Mouse (Mus musculus) hindbrain, postnatal 0 days (tissue): ENCODE measurements around the gene Kif14. TPM values are rescaled to one million over a fixed set of nuclear protein-coding genes. Genes with fewer than 3 reads are reported as not detected.

ENCODE experiments used
- ATAC-seq: fragments of 200-750 bp; cut with Nextera tagmentation; 2 replicates; pipeline ENCODE4 v1.8.0; 2017; ENCODE audit warnings: mild to moderate bottlenecking, moderate TSS enrichment, moderate library complexity
- DNase-seq: peaks from one replicate; pipeline ENCODE4 v3.0.0-alpha.2; 2015; ENCODE audit warnings: low spot score
- H3K27ac ChIP-seq: fragments of 300-500 bp; sonication (generic); 2 replicates; pipeline ENCODE4 v1.5.1; 2014; ENCODE audit warnings: mild to moderate bottlenecking
- H3K27me3 ChIP-seq: fragments of 300-500 bp; sonication (generic); 2 replicates; pipeline ENCODE4 v1.6.1; 2014; ENCODE audit warnings: low read length, mixed read lengths; ENCODE audit not compliant: insufficient read depth
- H3K36me3 ChIP-seq: fragments of 300-500 bp; sonication (generic); 2 replicates; pipeline ENCODE4 v1.6.1; 2014; ENCODE audit warnings: low read length, mixed read lengths; ENCODE audit not compliant: insufficient read depth
- H3K4me1 ChIP-seq: fragments of 300-500 bp; sonication (generic); 2 replicates; pipeline ENCODE4 v1.6.1; 2014; ENCODE audit warnings: antibody characterized with exemption, low read length, mixed read lengths; ENCODE audit not compliant: insufficient read depth
- H3K4me2 ChIP-seq: fragments of 300-500 bp; sonication (generic); 2 replicates; pipeline ENCODE4 v1.6.1; 2014; ENCODE audit warnings: low read depth, mild to moderate bottlenecking, low read length, moderate library complexity, mixed read lengths
- H3K4me3 ChIP-seq: fragments of 300-500 bp; sonication (generic); 2 replicates; pipeline ENCODE4 v1.5.1; 2014; ENCODE audit warnings: low read length
- H3K9ac ChIP-seq: fragments of 300-500 bp; sonication (generic); replicated peaks from 2 replicates; pipeline ENCODE4 v1.6.1; 2014; ENCODE audit warnings: mild to moderate bottlenecking, low read length, moderate library complexity, mixed read lengths
- H3K9me3 ChIP-seq: fragments of 300-500 bp; sonication (generic); 2 replicates; pipeline ENCODE4 v1.6.1; 2016; ENCODE audit warnings: low read length, mixed read lengths
- CTCF ChIP-seq: IDR thresholded peaks from 2 replicates; pipeline ENCODE4 v1.5.1; 2016; ENCODE audit warnings: antibody characterized with exemption, control low read depth, low read depth
- WGBS: fragments of 180-500 bp; shearing (Covaris S2); extraction: QIAGEN DNeasy Blood & Tissue Kit; methylation state at CpG from one replicate; pipeline ENCODE4 v1.1.7; 2014; 5-methylcytosine and 5-hydroxymethylcytosine counted together
- polyA plus RNA-seq: library from polyadenylated mRNA; unstranded; fragments of >200 nt; fragmentation: Nextera tagmentation; extraction: Ambion mirVana; gene quantifications from 2 replicates; pipeline ENCODE4 v1.2.1, GENCODE M21; 2015
- total RNA-seq: library from RNA; depleted of rRNA; stranded (reverse); fragments of >200 nt; gene quantifications from 2 replicates; pipeline ENCODE4 v1.2.3, GENCODE M21; 2014

Kif14 gene
- total and polyA plus RNA-seq, 2 experiments from 2014 or later: 1.1 to 3.4 TPM

DNA sequence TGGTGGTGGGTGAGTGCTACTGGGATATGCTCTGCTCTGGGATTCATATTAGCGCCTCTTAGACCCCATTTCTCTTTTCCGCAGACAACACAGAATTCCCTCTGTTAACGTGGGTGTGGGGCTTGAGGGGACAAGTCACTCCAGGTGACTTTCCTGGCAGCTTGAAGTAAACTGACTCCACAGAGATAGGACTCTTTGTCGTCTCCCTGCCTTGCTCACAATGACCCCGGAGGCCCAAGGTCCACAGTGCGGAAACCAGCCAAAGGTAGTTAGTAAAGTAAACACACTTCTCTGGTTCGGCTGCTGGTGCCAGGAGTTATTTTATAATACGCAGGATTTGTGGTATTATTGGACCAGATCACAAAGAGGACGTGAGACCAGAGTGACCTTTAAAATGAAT lies 23.3 kb upstream of the Kif14 start:
- no peak for ATAC-seq
- 73% methylated on average over 9 of the region's 9 CpGs for WGBS
- Histone ChIP-seq H3K36me3 (no peaks in the 10 kb centered on the region), H3K4me2 (no peak overlapping the region), H3K27me3 (no peaks in the 10 kb centered on the region), H3K4me1 (no peaks in the 10 kb centered on the region), H3K27ac (no peak overlapping the region), H3K4me3 (no peak overlapping the region), H3K9me3 (no peaks in the 10 kb centered on the region), H3K9ac (no peak overlapping the region)
- TF ChIP-seq CTCF: no peak
- no peak for DNase-seq

DNA sequence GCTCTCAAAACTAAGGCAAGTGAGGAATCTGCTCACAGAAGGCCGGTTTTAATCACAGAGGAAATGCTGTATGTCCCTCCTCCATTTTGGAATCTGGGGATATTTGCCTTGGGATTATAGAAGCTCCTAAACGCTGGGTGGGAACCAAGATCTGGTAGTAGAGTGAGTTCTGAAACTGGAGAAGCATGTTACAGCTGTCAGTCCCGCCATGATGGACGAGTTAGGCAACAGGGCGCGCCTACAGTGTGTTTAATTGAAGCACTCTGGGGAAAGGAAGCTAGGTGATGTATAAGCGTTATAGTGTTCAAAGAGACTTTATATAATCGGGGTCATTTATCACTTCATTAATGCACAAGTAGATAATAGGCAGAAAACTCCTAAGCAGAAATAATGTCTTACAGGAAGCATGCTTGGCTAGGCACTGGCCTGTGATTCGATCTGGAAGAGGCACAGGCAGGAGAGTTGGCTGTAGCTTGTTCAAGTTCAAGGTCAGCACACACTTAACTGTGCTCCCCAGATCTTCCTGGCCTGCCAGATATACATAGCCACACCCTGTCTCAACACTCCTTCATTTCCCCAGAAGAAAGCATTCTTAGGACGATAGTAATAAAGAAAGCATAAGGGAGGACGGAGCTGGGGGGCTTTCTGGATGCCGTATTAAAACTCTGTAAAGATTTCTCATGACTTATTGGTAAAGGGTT lies 21.4 kb upstream of the Kif14 start:
- no peak for TF ChIP-seq CTCF
- Histone ChIP-seq H3K4me1 (no peaks in the 10 kb centered on the region), H3K27ac (no peak overlapping the region), H3K4me3 (no peak overlapping the region), H3K4me2 (no peak overlapping the region), H3K36me3 (no peaks in the 10 kb centered on the region), H3K27me3 (no peaks in the 10 kb centered on the region), H3K9ac (no peak overlapping the region), H3K9me3 (no peaks in the 10 kb centered on the region)
- DNase-seq (no peak), ATAC-seq (no peak)
- WGBS: 88% methylated on average over 12 of the region's 12 CpGs

DNA sequence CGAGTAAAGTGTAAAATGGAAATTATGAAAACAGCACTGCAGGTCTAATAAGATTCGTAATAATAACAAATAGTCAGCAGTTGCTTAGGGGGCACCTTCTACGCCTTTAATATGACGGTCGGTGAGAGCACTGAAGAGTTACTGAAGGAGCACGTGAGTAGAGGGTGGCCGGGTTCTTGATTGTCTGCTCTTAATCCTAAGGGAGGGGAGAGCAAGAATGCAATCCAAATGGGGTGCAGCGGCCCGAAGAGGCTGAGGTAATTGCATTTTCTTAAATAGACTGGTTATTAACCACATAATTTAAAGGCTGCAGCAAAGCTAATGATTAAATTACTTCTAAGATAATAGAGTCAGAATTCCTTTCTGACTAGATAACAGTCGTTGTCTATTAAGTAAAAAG lies 19.2 kb upstream of the Kif14 start:
- DNase-seq: no peak
- H3K27me3 ChIP-seq: no peaks in the 10 kb centered on the region
- H3K4me2 ChIP-seq: no peak overlapping the region
- no peaks in the 10 kb centered on the region for H3K9me3 ChIP-seq
- H3K4me1 ChIP-seq: no peaks in the 10 kb centered on the region
- H3K4me3 ChIP-seq: no peak overlapping the region
- no peaks in the 10 kb centered on the region for H3K36me3 ChIP-seq
- no peak overlapping the region for H3K9ac ChIP-seq
- TF ChIP-seq CTCF: no peak
- WGBS: 69% methylated on average over 10 of the region's 10 CpGs
- no peak for ATAC-seq
- no peak overlapping the region for H3K27ac ChIP-seq

DNA sequence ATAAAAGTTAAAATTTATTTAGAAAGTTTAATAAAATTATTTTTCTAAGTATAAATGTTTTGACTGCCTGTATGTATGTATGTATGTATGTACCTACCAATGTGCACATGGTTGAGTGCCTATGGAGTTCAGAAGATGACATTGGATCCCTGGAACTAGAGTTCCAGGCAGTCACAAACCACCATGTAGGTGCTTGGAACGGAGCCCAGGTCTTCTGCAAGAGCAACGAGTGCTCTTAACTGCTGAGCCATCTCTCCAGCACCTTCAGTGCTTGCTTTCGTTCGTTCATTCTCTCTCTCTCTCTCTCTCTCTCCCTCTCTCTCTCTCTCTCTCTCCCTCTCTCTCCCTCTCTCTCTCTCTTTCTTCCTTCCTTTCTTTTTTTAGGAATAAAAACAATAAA lies 18.8 kb upstream of the Kif14 start:
- H3K36me3 ChIP-seq: no peaks in the 10 kb centered on the region
- DNase-seq (no peak), ATAC-seq (no peak)
- H3K9me3 ChIP-seq: no peaks in the 10 kb centered on the region
- no peak overlapping the region for H3K9ac ChIP-seq
- H3K4me3 ChIP-seq: no peak overlapping the region
- TF ChIP-seq CTCF: no peak
- H3K4me2 ChIP-seq: no peak overlapping the region
- 59% methylated on average over 4 of the region's 4 CpGs for WGBS
- H3K4me1 ChIP-seq: no peaks in the 10 kb centered on the region
- H3K27me3 ChIP-seq: no peaks in the 10 kb centered on the region
- H3K27ac ChIP-seq: no peak overlapping the region

DNA sequence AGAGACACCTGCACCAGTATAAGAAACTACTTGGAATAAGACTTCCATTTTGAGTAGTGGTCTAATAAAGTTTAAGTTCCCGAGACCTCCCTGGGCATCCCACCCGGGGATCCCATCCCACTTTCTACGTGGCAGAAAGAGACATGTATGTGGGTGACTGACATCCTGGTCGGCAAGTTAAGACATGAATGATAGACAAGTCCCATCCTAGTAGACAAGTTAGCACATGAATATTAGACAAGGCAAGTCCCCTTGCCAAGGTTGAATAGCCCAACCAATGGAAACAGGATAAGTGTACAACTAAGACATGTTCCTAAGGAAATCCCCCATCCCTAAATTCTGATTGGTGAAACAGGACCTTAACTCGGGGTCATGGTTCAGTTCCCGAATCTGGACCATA lies 16.6 kb upstream of the Kif14 start:
- H3K9me3 ChIP-seq: no peaks in the 10 kb centered on the region
- WGBS: 95% methylated on average over 6 of the region's 6 CpGs
- TF ChIP-seq CTCF: no peak

DNA sequence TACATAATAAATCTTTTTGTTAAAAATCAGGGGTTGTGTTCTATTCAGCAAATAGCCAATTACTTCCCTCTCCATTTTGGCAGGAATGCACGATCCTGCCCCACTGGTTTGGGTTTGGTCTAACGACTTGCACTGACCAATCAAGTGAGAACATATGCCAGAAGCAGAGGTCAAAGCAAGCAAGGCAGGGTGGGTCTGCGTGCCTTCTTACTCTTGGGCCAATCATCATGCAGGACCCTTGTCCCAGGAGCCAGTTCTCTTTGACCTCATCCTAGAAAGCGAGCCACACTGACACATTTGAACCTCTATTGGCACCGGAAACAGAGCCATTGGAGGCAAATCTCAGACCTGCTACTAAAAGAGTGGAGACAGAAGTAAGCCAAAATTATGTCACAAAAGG lies 15.9 kb upstream of the Kif14 start:
- 93% methylated on average over 5 of the region's 5 CpGs for WGBS

More for the DNA sequence above, 16.6 kb upstream of the Kif14 start:
- ATAC-seq (no peak), DNase-seq (no peak)
- H3K27ac ChIP-seq: no peak overlapping the region
- H3K4me1 ChIP-seq: no peaks in the 10 kb centered on the region
- H3K27me3 ChIP-seq: no peaks in the 10 kb centered on the region; the same call in 1 of the 2 replicates
- no peaks in the 10 kb centered on the region for H3K36me3 ChIP-seq
- H3K4me2 ChIP-seq: no peak overlapping the region
- H3K9ac ChIP-seq: no peak overlapping the region
- no peak overlapping the region for H3K4me3 ChIP-seq

DNA sequence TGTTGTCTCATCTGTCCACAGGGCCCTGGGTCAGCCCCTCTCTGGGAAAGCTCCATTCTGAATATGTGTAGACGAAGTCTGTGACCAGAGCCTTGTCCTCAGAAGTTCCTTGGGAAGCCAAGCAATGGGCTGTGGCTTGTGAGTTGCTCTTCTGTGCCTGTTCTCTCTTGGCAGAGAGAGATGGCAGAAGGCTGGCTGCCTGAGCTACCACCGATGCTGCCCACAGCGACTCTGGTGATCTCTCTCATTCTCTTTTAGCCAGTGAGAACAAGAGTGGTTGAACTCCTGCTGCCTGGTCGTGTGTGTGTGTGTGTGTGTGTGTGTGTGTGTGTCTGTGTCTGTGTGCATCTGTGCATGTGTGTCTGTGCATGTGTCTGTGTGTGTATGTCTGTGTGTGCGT lies 13.7 kb upstream of the Kif14 start:
- no peak for TF ChIP-seq CTCF
- no peak overlapping the region for H3K4me3 ChIP-seq
- no peaks in the 10 kb centered on the region for H3K36me3 ChIP-seq
- no peak overlapping the region for H3K4me2 ChIP-seq
- no peak overlapping the region for H3K27ac ChIP-seq
- no peaks in the 10 kb centered on the region; the same call in 1 of the 2 replicates for H3K27me3 ChIP-seq
- DNase-seq: peak; percentile 42
- no peak overlapping the region for H3K9ac ChIP-seq
- no peaks in the 10 kb centered on the region for H3K9me3 ChIP-seq
- H3K4me1 ChIP-seq: no peaks in the 10 kb centered on the region
- WGBS: 52% methylated on average over 5 of the region's 5 CpGs
- peak; percentile 36 for ATAC-seq

More for the DNA sequence above, 15.9 kb upstream of the Kif14 start:
- H3K4me1 ChIP-seq: no peaks in the 10 kb centered on the region
- no peaks in the 10 kb centered on the region for H3K9me3 ChIP-seq
- no peaks in the 10 kb centered on the region for H3K36me3 ChIP-seq
- no peak overlapping the region for H3K27ac ChIP-seq
- DNase-seq: no peak
- H3K4me3 ChIP-seq: no peak overlapping the region
- no peak for TF ChIP-seq CTCF
- no peak for ATAC-seq
- no peaks in the 10 kb centered on the region; the same call in 1 of the 2 replicates for H3K27me3 ChIP-seq
- no peak overlapping the region for H3K4me2 ChIP-seq
- no peak overlapping the region for H3K9ac ChIP-seq
